Mouse (Mus musculus) E14TG2a.4 (cell line): Measurements from ENCODE around the gene Fxn.

Experiments
- CTCF ChIP-seq: conservative IDR thresholded peaks from 2 replicates; pipeline ENCODE4 v1.5.1; 2014; ENCODE audit warnings: low read length
- NANOG ChIP-seq: IDR thresholded peaks from 2 replicates; pipeline ENCODE4 v1.6.1; 2014; ENCODE audit warnings: borderline replicate concordance, low read length, mixed read lengths

DNA sequence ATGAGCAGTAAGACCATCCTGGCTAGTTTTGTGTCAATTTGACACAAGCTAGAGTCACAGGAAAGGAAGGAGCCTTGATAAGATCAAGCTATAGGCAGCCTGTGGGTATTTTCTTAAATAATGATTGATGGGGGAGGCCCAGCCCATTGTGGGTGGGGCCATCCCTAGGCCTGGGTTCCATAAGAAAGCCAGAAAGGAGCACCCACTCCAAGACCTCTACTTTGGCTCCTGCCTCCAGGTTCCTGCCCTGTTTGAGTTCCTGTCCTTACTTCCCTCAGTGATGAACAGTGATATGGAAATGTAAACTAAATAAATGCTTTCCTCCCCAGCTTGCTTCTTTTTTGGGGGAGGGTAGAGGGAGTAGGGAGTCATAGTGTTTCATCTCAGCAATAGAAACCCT, 62.6 kb downstream of the Fxn start:
- no peak for TF ChIP-seq CTCF
- no peak for TF ChIP-seq NANOG
